Mouse (Mus musculus) spleen, adult 2 months (tissue): Measurements from ENCODE around the gene Gtf2f2.

Experiments used
- CTCF ChIP-seq: fragments of 200-500 bp; IDR thresholded peaks from 2 replicates; pipeline ENCODE4 v1.5.1; 2011; ENCODE audit warnings: mild to moderate bottlenecking, inconsistent platforms; ENCODE audit not compliant: insufficient read depth, insufficient read length, insufficient replicate concordance; ENCODE audit errors: extremely low read depth
- POLR2A ChIP-seq: fragments of 200-500 bp; IDR thresholded peaks from 2 replicates; pipeline ENCODE4 v1.6.1; 2011; ENCODE audit warnings: low read depth, low read length, inconsistent platforms

- TF ChIP-seq CTCF (no peak), POLR2A (no peak)
Measured at GRCm38 (mm10) chr14:76051966-76052365, 41.3 kb upstream of the Gtf2f2 start.
